Comparison of ENCODE assay signal across 28 mouse cellular contexts in genomic region chr1:120946349-120946748, GRCm38 (mm10).
"Had no signal": no experiment of that assay in that cellular context is flagged by ENCODE, and none has a peak within 500 bp of the region (broad histone marks: within the 10 kb centered on the region; RNA-seq: fewer than 3 reads in every experiment).

No protein-coding gene starts in this region.

- H3K27ac ChIP-seq: gastrocnemius, adult 2 months; heart, adult 2 months; heart, embryonic 13.5 days; heart, embryonic 15.5 days; hindbrain, embryonic 10.5 days; hindbrain, embryonic 12.5 days; hindbrain, embryonic 15.5 days; intestine, embryonic 15.5 days; layer of hippocampus, adult 2 months; left cerebral cortex, adult 2 months; limb, embryonic 10.5 days; limb, embryonic 12.5 days; liver, embryonic 13.5 days; liver, embryonic 15.5 days had no signal

- ATAC-seq: inflammation-experienced regulatory T-cells, adult 6 months; intestine, embryonic 15.5 days; intestine, postnatal 0 days; liver, postnatal 0 days had no signal

- H3K36me3 ChIP-seq: heart, embryonic 13.5 days; heart, embryonic 15.5 days; hindbrain, embryonic 10.5 days; hindbrain, embryonic 12.5 days; hindbrain, embryonic 15.5 days; intestine, embryonic 15.5 days; limb, embryonic 10.5 days; limb, embryonic 12.5 days; liver, embryonic 13.5 days; liver, embryonic 15.5 days had no signal

- H3K9me3 ChIP-seq: heart, embryonic 13.5 days; heart, embryonic 15.5 days; hindbrain, embryonic 10.5 days; hindbrain, embryonic 12.5 days; hindbrain, embryonic 15.5 days; intestine, embryonic 15.5 days; limb, embryonic 10.5 days; limb, embryonic 12.5 days; liver, embryonic 13.5 days; liver, embryonic 15.5 days had no signal

- H3K4me1 ChIP-seq: heart, embryonic 13.5 days; heart, embryonic 15.5 days; hindbrain, embryonic 10.5 days; hindbrain, embryonic 12.5 days; hindbrain, embryonic 15.5 days; intestine, embryonic 15.5 days; limb, embryonic 10.5 days; limb, embryonic 12.5 days; liver, embryonic 13.5 days; liver, embryonic 15.5 days had no signal

- DNase-seq: gastrocnemius, adult 2 months; gastrocnemius, postnatal 10 days; gastrocnemius, postnatal 25 days; heart, adult 2 months; heart, postnatal 4 days; kidney, adult 18-20 months; kidney, adult 8-10 months; kidney, postnatal 10 days; kidney, postnatal 25 days; kidney, postnatal 4 days; liver; liver, embryonic 13.5 days; liver, postnatal 0 days had no signal

- H3K4me2 ChIP-seq: heart, embryonic 11.5 days; heart, embryonic 13.5 days; heart, embryonic 15.5 days; hindbrain, embryonic 12.5 days; hindbrain, embryonic 15.5 days; intestine, embryonic 15.5 days; limb, embryonic 12.5 days; liver, embryonic 11.5 days; liver, embryonic 13.5 days; liver, embryonic 15.5 days had no signal

- H3K27me3 ChIP-seq: heart, embryonic 13.5 days; heart, embryonic 15.5 days; hindbrain, embryonic 12.5 days; hindbrain, embryonic 15.5 days; intestine, embryonic 15.5 days; limb, embryonic 12.5 days; liver, embryonic 13.5 days; liver, embryonic 15.5 days had no signal

- H3K4me3 ChIP-seq: gastrocnemius, adult 2 months; heart, adult 2 months; heart, embryonic 13.5 days; heart, embryonic 15.5 days; hindbrain, embryonic 10.5 days; hindbrain, embryonic 12.5 days; hindbrain, embryonic 15.5 days; intestine, embryonic 15.5 days; layer of hippocampus, adult 2 months; left cerebral cortex, adult 2 months; limb, embryonic 10.5 days; limb, embryonic 12.5 days; liver, embryonic 13.5 days; liver, embryonic 15.5 days had no signal

- H3K9ac ChIP-seq: heart, embryonic 13.5 days; heart, embryonic 15.5 days; hindbrain, embryonic 12.5 days; hindbrain, embryonic 15.5 days; intestine, embryonic 15.5 days; limb, embryonic 12.5 days; liver, embryonic 13.5 days; liver, embryonic 15.5 days; liver, postnatal 0 days had no signal
